Mouse (Mus musculus): ENCODE results near the gene Igf2r.

DNA sequence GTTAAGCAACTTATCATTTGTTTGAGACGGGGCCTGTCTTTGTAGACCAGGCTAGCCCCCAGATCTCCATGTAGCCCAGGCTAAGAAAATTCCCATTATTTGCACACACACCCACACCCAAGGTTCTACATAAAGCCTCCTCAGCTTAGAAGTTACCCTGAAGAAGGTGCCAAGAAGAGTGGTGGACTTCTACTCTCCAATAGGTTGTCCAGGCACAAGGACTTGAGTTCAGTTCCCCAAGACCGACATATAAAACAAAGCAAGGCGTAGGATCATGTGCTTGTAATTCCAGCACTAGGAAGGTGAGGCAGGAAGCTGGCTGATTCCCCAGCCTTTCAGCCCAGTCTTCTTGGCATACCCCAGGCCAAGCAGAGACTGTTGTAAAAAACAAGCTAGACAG, 29.1 kb upstream of the Igf2r start:
- no peak for TF ChIP-seq POLR2A (IDR thresholded peaks at IDR 0.05; ENCODE audit: control insufficient read depth, extremely low read depth, insufficient read depth, low read length, poor library complexity)
- no peak for TF ChIP-seq CTCF (IDR thresholded peaks at IDR 0.05; ENCODE audit: borderline replicate concordance, control insufficient read depth, extremely low read depth, insufficient read depth, low read length, poor library complexity)
